Mouse (Mus musculus) adipocyte (in vitro differentiated cells): ENCODE measurements around the gene Slco4c1.

ENCODE experiments used
- DNase-seq: peaks from one replicate; pipeline ENCODE4 v3.0.0-alpha.2; 2016; ENCODE audit warnings: low spot score

Slco4c1 gene

GRCm38 (mm10) chr1:96871528-96872360, at the start of gene Slco4c1:
Slco4c1 (minus strand) TSS chr1:96872171.
- DNase-seq, result no peak

GRCm38 (mm10) chr1:96917333-96917732, 45.4 kb upstream of the Slco4c1 start:
- DNase-seq, result no peak

GRCm38 (mm10) chr1:96883788-96884187, 11.8 kb upstream of the Slco4c1 start:
- DNase-seq, result no peak

- no peak for DNase-seq
Measured at GRCm38 (mm10) chr1:96878572-96878971, 6.6 kb upstream of the Slco4c1 start.

DNA sequence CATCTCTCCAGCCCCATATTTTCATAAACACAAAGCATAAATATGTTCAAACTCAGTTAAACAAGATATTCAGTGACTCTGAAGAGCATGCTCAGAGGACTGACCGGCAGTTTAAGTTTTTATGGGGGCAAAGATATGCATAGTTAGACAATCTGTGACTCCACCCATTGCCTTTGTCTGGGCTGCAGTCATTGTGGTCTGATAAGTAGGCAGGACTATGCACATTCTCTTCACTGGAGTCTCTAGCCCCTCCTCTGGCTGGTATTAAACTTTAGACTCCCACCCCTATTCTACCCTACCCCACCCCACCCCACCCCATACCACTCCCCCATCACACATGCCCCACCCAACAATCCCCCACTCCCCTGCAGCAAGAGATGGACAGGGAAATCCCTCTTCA, 4.1 kb upstream of the Slco4c1 start:
- DNase-seq, result no peak

DNA sequence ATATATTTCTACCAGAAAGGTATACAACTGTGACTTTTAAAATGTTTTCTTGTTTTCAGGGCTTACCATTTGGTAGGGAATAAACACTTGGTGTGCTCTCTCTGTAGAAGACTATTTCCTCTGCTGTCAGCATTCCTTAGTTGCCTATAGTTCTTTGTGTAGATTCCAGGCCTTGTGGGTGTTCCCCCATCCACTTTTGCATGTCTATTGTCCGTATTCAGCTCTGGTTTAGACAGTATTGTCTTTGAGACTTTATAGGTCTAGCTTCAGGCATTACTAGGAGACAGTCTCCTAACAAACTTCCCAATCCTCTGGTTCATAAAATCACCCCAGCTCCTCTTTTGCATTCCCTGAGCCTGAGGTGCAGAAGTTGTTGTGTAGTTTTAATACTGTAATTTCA, 2.7 kb upstream of the Slco4c1 start:
- no peak for DNase-seq

GRCm38 (mm10) chr1:96872361-96872693, 356 bp upstream of the Slco4c1 start:
- no peak for DNase-seq

GRCm38 (mm10) chr1:96870764-96871307, 1.1 kb downstream of the Slco4c1 start:
- no peak for DNase-seq

DNA sequence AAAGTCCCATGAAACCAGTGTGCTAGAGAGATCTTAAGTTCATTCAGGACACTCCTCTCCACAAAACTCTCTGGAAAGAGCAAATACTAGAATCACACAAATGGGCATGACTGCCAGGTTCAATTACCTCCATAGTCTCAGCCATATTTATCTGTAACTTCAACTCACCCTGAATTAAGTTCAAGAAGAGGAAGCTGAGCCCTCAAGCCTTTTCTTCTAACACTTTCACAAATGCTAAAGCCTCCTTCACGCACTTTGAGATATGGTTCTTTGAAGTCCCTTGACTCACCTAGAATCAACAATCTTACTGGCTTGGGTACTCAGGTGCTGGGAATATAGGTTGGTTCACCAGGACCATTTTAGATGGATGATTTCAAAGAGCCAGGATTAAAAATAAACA, 3.2 kb downstream of the Slco4c1 start:
- DNase-seq, result no peak

- no peak for DNase-seq
Measured at GRCm38 (mm10) chr1:96866002-96866401, 6.0 kb downstream of the Slco4c1 start.

GRCm38 (mm10) chr1:96864120-96864519, 7.9 kb downstream of the Slco4c1 start:
- DNase-seq, result no peak

GRCm38 (mm10) chr1:96859995-96860684, 11.8 kb downstream of the Slco4c1 start:
- DNase-seq, result no peak

DNA sequence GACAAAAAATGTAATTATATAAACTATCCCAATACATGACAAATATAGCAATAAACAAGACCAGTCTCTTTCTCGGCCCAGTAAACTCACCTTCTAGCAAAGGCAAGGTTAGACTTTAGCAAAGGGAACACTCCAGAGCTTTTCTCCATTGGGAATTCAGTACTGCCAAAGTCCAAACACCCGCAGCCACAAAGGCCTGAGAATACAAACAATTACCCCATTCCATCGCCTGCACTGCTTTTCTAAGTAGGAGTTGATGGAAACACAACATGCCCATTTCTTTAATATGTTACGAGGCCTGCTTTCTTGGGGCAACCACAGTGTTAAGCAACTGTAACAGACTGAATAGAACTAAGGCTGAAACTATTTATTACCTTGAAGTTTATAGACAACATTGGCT, 18.4 kb downstream of the Slco4c1 start:
- DNase-seq, result no peak

DNA sequence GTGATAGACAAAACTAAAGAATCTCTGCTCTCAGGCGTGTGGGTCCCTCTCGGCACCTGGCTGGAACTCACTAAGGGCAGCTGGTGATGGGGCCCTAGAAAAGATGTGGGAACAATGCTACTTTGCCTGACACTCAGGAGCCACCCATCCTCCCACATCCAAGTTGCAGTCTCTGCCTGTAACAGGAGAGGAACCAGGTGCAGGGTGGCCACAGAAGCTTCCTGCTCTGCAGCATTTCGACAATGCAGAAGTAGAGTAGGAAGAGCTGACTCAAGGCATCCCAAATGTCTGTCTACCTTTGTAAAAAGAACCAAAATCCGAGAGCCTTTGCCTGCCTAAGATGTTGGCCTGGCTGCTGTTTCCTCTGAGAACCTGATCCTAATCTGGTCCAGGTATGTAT, 22.9 kb downstream of the Slco4c1 start:
- no peak for DNase-seq

DNA sequence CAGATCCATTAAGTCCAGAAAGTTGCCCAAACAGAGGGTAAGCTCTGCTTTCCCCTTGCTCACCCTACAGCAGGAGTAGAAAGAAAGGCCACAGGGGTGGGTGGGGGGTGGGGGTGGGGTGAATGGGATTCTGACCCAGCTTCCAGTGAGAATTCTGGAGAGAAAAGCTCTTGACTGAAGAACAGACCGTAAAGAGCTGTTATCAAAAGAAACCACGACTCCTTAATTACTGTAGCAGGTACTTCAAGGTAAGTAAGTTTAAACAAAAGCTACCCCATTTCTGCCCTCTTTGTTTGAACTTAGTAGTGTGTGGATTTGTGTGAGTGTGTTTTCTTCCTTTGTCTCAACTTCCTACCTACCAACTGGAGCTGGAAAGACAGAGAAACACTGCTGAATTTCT, 23.4 kb downstream of the Slco4c1 start:
- DNase-seq, result no peak

GRCm38 (mm10) chr1:96846727-96847126, 25.2 kb downstream of the Slco4c1 start:
- peak; percentile 40 for DNase-seq

DNA sequence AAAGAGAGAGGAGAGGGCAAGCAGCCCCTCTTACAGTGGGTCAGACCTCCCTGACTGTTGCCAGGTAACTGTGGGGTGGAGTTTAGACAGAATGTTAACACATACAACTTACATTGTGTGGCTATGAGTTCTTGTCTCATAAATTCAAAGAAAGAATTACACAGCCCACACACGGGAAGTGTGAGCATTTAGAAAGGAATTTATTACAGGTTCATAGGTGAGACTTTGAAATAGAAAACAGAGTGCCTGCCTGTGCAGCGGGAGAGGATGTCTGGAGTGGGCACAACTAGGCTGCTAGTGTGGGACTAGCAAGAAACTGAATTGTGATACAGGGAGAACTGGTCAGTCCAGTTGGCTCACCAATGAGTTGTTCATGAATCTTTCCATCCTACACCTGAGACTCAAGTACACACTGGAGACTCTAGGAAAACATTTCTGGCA, 66.7 kb downstream of the Slco4c1 start:
- no peak for DNase-seq

DNA sequence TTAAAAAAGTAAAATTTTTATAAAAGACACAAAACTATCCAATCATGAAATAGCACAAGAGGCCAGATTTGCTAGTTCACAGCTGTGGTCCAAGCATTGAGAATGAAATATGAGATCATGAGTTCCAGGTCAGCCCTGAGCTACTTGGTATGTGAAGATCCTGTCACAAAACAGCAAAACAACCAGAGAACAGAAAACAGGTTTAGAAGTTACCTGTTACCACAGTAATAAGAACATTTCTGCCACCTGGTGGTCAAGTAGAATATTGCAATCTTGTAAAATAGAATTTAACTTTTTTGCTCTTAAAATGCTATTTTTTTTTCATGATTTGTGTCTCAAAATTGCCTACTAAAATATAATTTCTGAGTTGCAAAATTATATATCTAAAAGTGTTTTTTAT, 70.4 kb downstream of the Slco4c1 start:
- peak; percentile 50 for DNase-seq

DNA sequence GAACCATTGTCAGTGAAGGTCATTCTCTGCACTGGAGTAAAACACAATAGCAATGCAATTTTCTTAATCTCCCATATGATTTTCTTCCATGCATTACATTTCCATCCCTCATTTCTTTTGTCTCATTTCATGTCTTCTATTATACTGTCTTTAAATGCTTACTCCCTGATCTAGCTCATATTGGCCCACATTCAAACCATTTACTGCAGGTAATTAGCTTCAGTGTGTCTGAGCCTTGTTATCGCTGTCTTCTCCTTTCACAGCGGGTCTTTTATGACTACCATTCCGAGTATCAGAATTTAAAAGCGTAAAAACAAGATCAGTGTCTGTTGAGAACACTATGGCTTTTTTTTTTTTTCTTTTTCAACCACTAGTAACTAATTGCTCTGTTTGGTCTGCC, 77.3 kb downstream of the Slco4c1 start:
- DNase-seq, result no peak

DNA sequence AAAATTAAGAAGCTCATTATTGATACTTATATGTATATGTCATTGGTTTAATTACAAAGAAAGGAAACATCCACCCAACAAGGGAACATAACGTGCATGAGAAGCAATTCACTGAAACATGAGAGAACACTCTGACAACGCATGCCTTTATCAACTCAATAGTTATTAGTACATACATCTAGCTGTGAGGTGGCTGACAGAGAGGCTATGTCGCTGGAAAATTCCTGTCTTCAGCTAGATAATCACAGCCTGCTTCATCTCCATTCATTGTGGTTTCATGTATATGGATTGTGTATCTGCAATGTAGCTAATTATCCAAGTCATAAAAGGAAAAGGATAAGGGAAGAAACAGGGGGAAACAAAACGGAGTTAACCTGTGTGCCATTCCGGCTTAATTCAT, 77.7 kb downstream of the Slco4c1 start:
- no peak for DNase-seq

DNA sequence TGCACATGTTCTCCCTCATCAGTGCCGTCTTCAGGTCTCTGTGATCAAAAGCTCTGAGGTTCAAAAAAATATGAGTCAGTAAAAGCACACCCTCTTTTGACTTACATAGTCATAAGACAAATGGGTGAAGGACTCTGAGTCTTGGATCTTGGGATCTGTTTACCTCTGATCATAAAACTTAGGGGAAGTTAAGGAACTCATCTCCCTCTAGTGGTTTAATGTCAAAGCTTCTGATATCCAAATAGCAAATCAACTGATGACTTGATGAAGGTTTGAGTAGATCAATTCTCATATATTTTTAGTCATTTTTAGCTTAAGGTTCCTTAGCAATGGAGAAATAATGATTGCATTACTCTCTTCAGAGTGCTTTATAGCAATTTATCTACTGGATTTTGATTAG, 82.7 kb downstream of the Slco4c1 start:
- no peak for DNase-seq

- DNase-seq, result no peak
Measured at GRCm38 (mm10) chr1:96774174-96774573, 97.8 kb downstream of the Slco4c1 start.

DNA sequence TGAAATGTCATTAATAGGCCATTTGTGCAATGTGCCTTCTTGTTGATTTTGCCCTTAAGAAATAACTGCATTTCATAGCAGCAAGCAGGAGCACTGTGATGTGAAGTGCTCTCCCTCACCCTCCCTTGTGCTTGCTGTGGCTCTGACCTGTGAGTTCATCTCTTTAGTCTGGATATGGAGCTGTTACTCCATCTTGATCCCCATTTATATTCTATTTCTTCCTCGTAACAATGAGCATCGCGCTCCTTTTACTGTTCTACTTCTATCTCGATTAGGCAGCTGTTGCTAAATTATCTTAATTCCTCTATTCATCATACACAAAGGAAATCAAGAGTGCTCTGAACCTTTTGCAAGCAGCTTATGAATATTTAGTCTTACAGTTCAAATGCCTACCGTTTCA, 98.3 kb downstream of the Slco4c1 start:
- DNase-seq, result no peak
